Comparison of ENCODE assay signal across 13 mouse cellular contexts in the genomic region with DNA sequence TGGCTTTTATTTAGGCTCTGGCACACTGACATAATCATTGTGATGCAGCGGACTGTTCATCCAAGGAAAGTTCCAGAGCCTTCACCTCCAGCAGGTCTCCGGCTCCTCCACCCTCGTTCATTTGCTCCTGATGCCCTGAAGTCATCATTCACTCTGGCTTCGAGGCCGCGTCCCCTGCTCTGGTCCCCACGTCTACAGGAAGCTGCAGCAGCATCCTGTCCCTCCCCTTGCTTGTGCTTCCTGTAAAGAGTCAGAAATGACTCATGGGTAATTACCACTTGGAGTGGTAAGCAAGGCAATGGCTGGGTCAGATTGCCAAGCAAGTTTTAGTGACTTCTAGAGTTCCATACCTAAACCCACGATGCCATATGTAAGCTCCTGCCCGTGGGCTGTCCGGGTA. TPM values are rescaled to one million over a fixed set of nuclear protein-coding genes. Genes with fewer than 3 reads are reported as not detected.
DNase-seq lines count a peak whose midpoint lies in the region; ATAC-seq lines count a peak whose summit lies in the region.
"Had no signal": no experiment of that assay in that cellular context is flagged by ENCODE, and none has a peak within 500 bp of the region (broad histone marks: within the 10 kb centered on the region; RNA-seq: fewer than 3 reads in every experiment).

No protein-coding gene starts in this region.

- no peak overlapping the region for H3K9ac ChIP-seq in liver, embryonic 13.5 days
- H3K9ac ChIP-seq in liver, embryonic 12.5 days: no peak overlapping the region
- no peak overlapping the region for H3K9ac ChIP-seq in kidney, embryonic 15.5 days
- H3K9ac ChIP-seq: embryonic facial prominence, embryonic 15.5 days; limb, embryonic 12.5 days had no signal

- H3K27me3 ChIP-seq in liver, embryonic 13.5 days: peaks cover 11% of the 10 kb centered on the region
- peaks cover 9% of the 10 kb centered on the region for H3K27me3 ChIP-seq in liver, embryonic 12.5 days (replicated peaks)
- no peaks in the 10 kb centered on the region for H3K27me3 ChIP-seq in kidney, embryonic 15.5 days
- H3K27me3 ChIP-seq in hindbrain, embryonic 10.5 days (ENCODE audit: insufficient read depth, poor library complexity, severe bottlenecking): peaks cover 15% of the 10 kb centered on the region
- H3K27me3 ChIP-seq: embryonic facial prominence, embryonic 15.5 days had no signal

- no peak overlapping the region for H3K4me3 ChIP-seq in liver, embryonic 13.5 days (replicated peaks)
- H3K4me3 ChIP-seq in liver, embryonic 12.5 days: no peak overlapping the region
- no peak overlapping the region for H3K4me3 ChIP-seq in kidney, embryonic 15.5 days (replicated peaks)
- no peak overlapping the region for H3K4me3 ChIP-seq in hindbrain, embryonic 10.5 days
- H3K4me3 ChIP-seq: embryonic facial prominence, embryonic 15.5 days; limb, embryonic 12.5 days had no signal

- 0 out of 2 replicates have a peak, but pooled peaks have one; percentile 50 for ATAC-seq in liver, embryonic 13.5 days (ENCODE audit: low read depth)
- no peak for ATAC-seq in liver, embryonic 12.5 days
- no peak for ATAC-seq in kidney, embryonic 15.5 days (replicated peaks; ENCODE audit: low FRiP score)
- ATAC-seq: forebrain, embryonic 16.5 days; inflammation-experienced regulatory T-cells, adult 6 months had no signal

- 44% methylated on average over 10 of the region's 10 CpGs for WGBS in liver, embryonic 13.5 days (ENCODE audit: insufficient replicate concordance)
- WGBS in liver, embryonic 12.5 days (ENCODE audit: insufficient replicate concordance): 42% methylated on average over 10 of the region's 10 CpGs
- WGBS in kidney, embryonic 15.5 days: 52% methylated on average over 10 of the region's 10 CpGs
- 89% methylated on average over 10 of the region's 10 CpGs for WGBS in hindbrain, embryonic 10.5 days

- no peak overlapping the region for H3K4me2 ChIP-seq in liver, embryonic 13.5 days
- no peak overlapping the region for H3K4me2 ChIP-seq in liver, embryonic 12.5 days
- H3K4me2 ChIP-seq in kidney, embryonic 15.5 days: no peak overlapping the region
- H3K4me2 ChIP-seq: embryonic facial prominence, embryonic 15.5 days; limb, embryonic 12.5 days had no signal

- H3K9me3 ChIP-seq in liver, embryonic 13.5 days (replicated peaks): no peaks in the 10 kb centered on the region
- no peaks in the 10 kb centered on the region for H3K9me3 ChIP-seq in liver, embryonic 12.5 days (replicated peaks)
- no peaks in the 10 kb centered on the region for H3K9me3 ChIP-seq in kidney, embryonic 15.5 days (replicated peaks)
- H3K9me3 ChIP-seq in hindbrain, embryonic 10.5 days: no peaks in the 10 kb centered on the region
- H3K9me3 ChIP-seq: embryonic facial prominence, embryonic 15.5 days; limb, embryonic 12.5 days had no signal

- peak; percentile 18 for DNase-seq in adrenal gland, adult 2 months
- no peak for DNase-seq in adrenal gland, adult 8-10 months
- no peak for DNase-seq in liver, embryonic 13.5 days
- peak; percentile 59 for DNase-seq in lung, postnatal 36 days
- no peak for DNase-seq in hindbrain, embryonic 10.5 days (ENCODE audit: low spot score)
- DNase-seq in B cell, adult 2 months: no peak
- DNase-seq: spleen, adult 18-20 months had no signal

- H3K36me3 ChIP-seq in liver, embryonic 13.5 days: no peaks in the 10 kb centered on the region
- no peaks in the 10 kb centered on the region for H3K36me3 ChIP-seq in liver, embryonic 12.5 days
- no peaks in the 10 kb centered on the region for H3K36me3 ChIP-seq in kidney, embryonic 15.5 days
- H3K36me3 ChIP-seq in hindbrain, embryonic 10.5 days: no peaks in the 10 kb centered on the region
- H3K36me3 ChIP-seq: embryonic facial prominence, embryonic 15.5 days; limb, embryonic 12.5 days had no signal

- no peak overlapping the region for H3K27ac ChIP-seq in liver, embryonic 13.5 days
- H3K27ac ChIP-seq in liver, embryonic 12.5 days: no peak overlapping the region
- H3K27ac ChIP-seq in kidney, embryonic 15.5 days: peak overlapping the region; percentile 45; the same call in 1 of the 2 replicates
- no peak overlapping the region for H3K27ac ChIP-seq in hindbrain, embryonic 10.5 days
- H3K27ac ChIP-seq: embryonic facial prominence, embryonic 15.5 days; limb, embryonic 12.5 days had no signal

- H3K4me1 ChIP-seq in liver, embryonic 13.5 days (replicated peaks): no peaks in the 10 kb centered on the region
- no peaks in the 10 kb centered on the region for H3K4me1 ChIP-seq in liver, embryonic 12.5 days
- H3K4me1 ChIP-seq in kidney, embryonic 15.5 days: peaks cover 21% of the 10 kb centered on the region
- H3K4me1 ChIP-seq in hindbrain, embryonic 10.5 days (replicated peaks): peaks cover 2% of the 10 kb centered on the region; the same call in 1 of the 2 replicates

RNA-seq across cellular contexts. Expression of a gene that starts 7.3 kb away (rescaled TPM):
- 10 to 100 TPM; 27.8 to 33.3 TPM for total RNA-seq in adrenal gland, adult 2 months (2021)
- polyA plus RNA-seq in adrenal gland, adult 2 months (2012; rRNA removed): 7.2 and 8.6 TPM in 2 replicates
- 10 to 100 TPM; 24.4 to 35.1 (median 28.6) TPM for total RNA-seq in adrenal gland, adult 8-10 months (2022)
- polyA plus RNA-seq in liver, embryonic 13.5 days (2015; fragmentation: Nextera tagmentation; extraction: Ambion mirVana): 1.0 TPM in 2 replicates
- 2.5 and 2.6 TPM in 2 replicates for polyA plus RNA-seq in liver, embryonic 12.5 days (2016; fragmentation: Nextera tagmentation; extraction: Ambion mirVana)
- 18.7 and 18.9 TPM in 2 replicates for polyA plus RNA-seq in kidney, embryonic 15.5 days (2015; fragmentation: Nextera tagmentation; extraction: Ambion mirVana)
- polyA plus RNA-seq in hindbrain, embryonic 10.5 days (2016; fragmentation: Nextera tagmentation; extraction: Ambion mirVana): 6.3 and 8.1 TPM in 2 replicates
- polyA plus RNA-seq: inflammation-experienced regulatory T-cells, adult 6 months had no signal

Comparison
In these comparisons a context has a peak if more than half of its experiments do, and no peak if none do; other contexts are left out.
1. DNase-seq: peak in adrenal gland, adult 2 months (single experiment) and lung, postnatal 36 days (single experiment); none in adrenal gland, adult 8-10 months (single experiment), liver, embryonic 13.5 days (single experiment), hindbrain, embryonic 10.5 days (single experiment) and B cell, adult 2 months (0 of 2).